Mouse (Mus musculus): Measurements from ENCODE around the gene Bcl10. TPM values are rescaled to one million over a fixed set of nuclear protein-coding genes. Genes with fewer than 3 reads are reported as not detected.
"Not testable (repeated sequence)": the region's sequence is repeated elsewhere in the genome, so short reads cannot be mapped to it uniquely, and the experiment has no call there.

The Bcl10 gene
- total and polyA plus RNA-seq, 2 experiments from 2014 or later: 16.1 to 32.7 TPM

- ATAC-seq (ENCODE audit: insufficient read depth, low read depth): no peak; the same call in 1 of the 2 replicates
- TF ChIP-seq CTCF (IDR thresholded peaks at IDR 0.05; ENCODE audit: low read depth): no peak
- TF ChIP-seq EP300 (IDR thresholded peaks at IDR 0.05; ENCODE audit: low read depth): no peak
- H3K9ac ChIP-seq (replicated peaks; ENCODE audit: low read depth, low read length): no peak overlapping the region
- H3K4me2 ChIP-seq (ENCODE audit: low read depth, low read length): no peak overlapping the region
- WGBS: 52% methylated on average over 6 of the region's 6 CpGs
- peaks cover under 1% of the 10 kb centered on the region; the same call in 1 of the 2 replicates for H3K9me3 ChIP-seq (replicated peaks; ENCODE audit: control insufficient read depth, low read length)
- H3K4me3 ChIP-seq (ENCODE audit: low read depth, low read length): no peak overlapping the region
- H3K27me3 ChIP-seq (ENCODE audit: control insufficient read depth, insufficient read depth, low read length): no peaks in the 10 kb centered on the region
- no peak overlapping the region for H3K27ac ChIP-seq (ENCODE audit: low read depth)
- DNase-seq (ENCODE audit: low spot score): no peak
- H3K36me3 ChIP-seq (replicated peaks; ENCODE audit: control insufficient read depth, insufficient read depth, low read length): no peaks in the 10 kb centered on the region
- H3K4me1 ChIP-seq (ENCODE audit: control insufficient read depth, insufficient read depth): 0 out of 2 replicates have a peak, but pooled peaks cover 7% of the 10 kb centered on the region
These were observed 9.3 kb upstream of the Bcl10 start for GRCm38 (mm10) chr3:145913263-145913662.

GRCm38 (mm10) chr3:145913942-145914341, 8.7 kb upstream of the Bcl10 start:
- not testable (repeated sequence) for ATAC-seq (ENCODE audit: insufficient read depth, low read depth)

GRCm38 (mm10) chr3:145916374-145916773, 6.2 kb upstream of the Bcl10 start:
- Histone ChIP-seq H3K4me1 (ENCODE audit: control insufficient read depth, insufficient read depth) (0 out of 2 replicates have a peak, but pooled peaks cover 7% of the 10 kb centered on the region), H3K27me3 (ENCODE audit: control insufficient read depth, insufficient read depth, low read length) (no peaks in the 10 kb centered on the region), H3K27ac (ENCODE audit: low read depth) (no peak overlapping the region), H3K4me2 (ENCODE audit: low read depth, low read length) (no peak overlapping the region), H3K4me3 (ENCODE audit: low read depth, low read length) (no peak overlapping the region), H3K9me3 (replicated peaks; ENCODE audit: control insufficient read depth, low read length) (peaks cover 5% of the 10 kb centered on the region; the same call in 1 of the 2 replicates), H3K36me3 (replicated peaks; ENCODE audit: control insufficient read depth, insufficient read depth, low read length) (no peaks in the 10 kb centered on the region), H3K9ac (replicated peaks; ENCODE audit: low read depth, low read length) (no peak overlapping the region)
- DNase-seq (ENCODE audit: low spot score) (no peak), ATAC-seq (ENCODE audit: insufficient read depth, low read depth) (no peak)
- WGBS: 83% methylated on average over 5 of the region's 5 CpGs
- TF ChIP-seq CTCF (IDR thresholded peaks at IDR 0.05; ENCODE audit: low read depth): no peak
- TF ChIP-seq EP300 (IDR thresholded peaks at IDR 0.05; ENCODE audit: low read depth): no peak

More at GRCm38 (mm10) chr3:145913942-145914341, 8.7 kb upstream of the Bcl10 start:
- WGBS: 81% methylated on average over 7 of the region's 7 CpGs
- H3K27ac ChIP-seq (ENCODE audit: low read depth); H3K36me3 ChIP-seq (replicated peaks; ENCODE audit: control insufficient read depth, insufficient read depth, low read length); DNase-seq (ENCODE audit: low spot score); H3K4me3 ChIP-seq (ENCODE audit: low read depth, low read length); H3K27me3 ChIP-seq (ENCODE audit: control insufficient read depth, insufficient read depth, low read length); H3K4me2 ChIP-seq (ENCODE audit: low read depth, low read length); H3K9me3 ChIP-seq (replicated peaks; ENCODE audit: control insufficient read depth, low read length); H3K4me1 ChIP-seq (ENCODE audit: control insufficient read depth, insufficient read depth); H3K9ac ChIP-seq (replicated peaks; ENCODE audit: low read depth, low read length): not testable (repeated sequence)

GRCm38 (mm10) chr3:145916826-145917225, 5.8 kb upstream of the Bcl10 start:
- DNase-seq (ENCODE audit: low spot score) (no peak), ATAC-seq (ENCODE audit: insufficient read depth, low read depth) (no peak)
- Histone ChIP-seq H3K27ac (ENCODE audit: low read depth) (no peak overlapping the region), H3K27me3 (ENCODE audit: control insufficient read depth, insufficient read depth, low read length) (no peaks in the 10 kb centered on the region), H3K36me3 (replicated peaks; ENCODE audit: control insufficient read depth, insufficient read depth, low read length) (no peaks in the 10 kb centered on the region), H3K9ac (replicated peaks; ENCODE audit: low read depth, low read length) (no peak overlapping the region), H3K4me3 (ENCODE audit: low read depth, low read length) (no peak overlapping the region), H3K4me1 (ENCODE audit: control insufficient read depth, insufficient read depth) (0 out of 2 replicates have a peak, but pooled peaks cover 7% of the 10 kb centered on the region), H3K4me2 (ENCODE audit: low read depth, low read length) (no peak overlapping the region), H3K9me3 (replicated peaks; ENCODE audit: control insufficient read depth, low read length) (peaks cover 5% of the 10 kb centered on the region; the same call in 1 of the 2 replicates)
- WGBS: 50% methylated on average over 4 of the region's 4 CpGs
- TF ChIP-seq EP300 (IDR thresholded peaks at IDR 0.05; ENCODE audit: low read depth) (no peak), CTCF (IDR thresholded peaks at IDR 0.05; ENCODE audit: low read depth) (no peak)

- peaks cover 5% of the 10 kb centered on the region; the same call in 1 of the 2 replicates for H3K9me3 ChIP-seq (replicated peaks; ENCODE audit: control insufficient read depth, low read length)
- peaks cover 18% of the 10 kb centered on the region for H3K4me1 ChIP-seq (ENCODE audit: control insufficient read depth, insufficient read depth)
- no peak overlapping the region for H3K9ac ChIP-seq (replicated peaks; ENCODE audit: low read depth, low read length)
- DNase-seq (ENCODE audit: low spot score): no peak
- no peaks in the 10 kb centered on the region for H3K27me3 ChIP-seq (ENCODE audit: control insufficient read depth, insufficient read depth, low read length)
- H3K36me3 ChIP-seq (replicated peaks; ENCODE audit: control insufficient read depth, insufficient read depth, low read length): peaks cover 6% of the 10 kb centered on the region
- peak overlapping the region; percentile 81 for H3K27ac ChIP-seq (ENCODE audit: low read depth)
- no peak for TF ChIP-seq EP300 (IDR thresholded peaks at IDR 0.05; ENCODE audit: low read depth)
- TF ChIP-seq CTCF (IDR thresholded peaks at IDR 0.05; ENCODE audit: low read depth): no peak
- no peak for ATAC-seq (ENCODE audit: insufficient read depth, low read depth)
- 53% methylated on average over 3 of the region's 3 CpGs for WGBS
- H3K4me2 ChIP-seq (ENCODE audit: low read depth, low read length): no peak overlapping the region
- no peak overlapping the region for H3K4me3 ChIP-seq (ENCODE audit: low read depth, low read length)
These were observed 367 bp downstream of the Bcl10 start for GRCm38 (mm10) chr3:145922971-145923370.

Measured in heart, postnatal 0 days (tissue).